Mouse (Mus musculus): Measurements from ENCODE around the gene Plppr5.

The Plppr5 gene

GRCm38 (mm10) chr3:117696350-117696749 is 121.7 kb downstream of the Plppr5 start:
- DNase-seq (ENCODE audit: low spot score): no peak

- DNase-seq (ENCODE audit: low spot score): no peak
Observed at GRCm38 (mm10) chr3:117708788-117709187, 134.2 kb downstream of the Plppr5 start.

GRCm38 (mm10) chr3:117716534-117717280 is 142.1 kb downstream of the Plppr5 start:
- no peak for DNase-seq (ENCODE audit: low spot score)

- DNase-seq (ENCODE audit: low spot score): no peak
Observed at GRCm38 (mm10) chr3:117723390-117723789, 148.8 kb downstream of the Plppr5 start.

GRCm38 (mm10) chr3:117724521-117724920 is 149.9 kb downstream of the Plppr5 start:
- no peak for DNase-seq (ENCODE audit: low spot score)

GRCm38 (mm10) chr3:117725501-117725900 is 150.9 kb downstream of the Plppr5 start:
- DNase-seq (ENCODE audit: low spot score): no peak

GRCm38 (mm10) chr3:117728136-117728535 is 153.5 kb downstream of the Plppr5 start:
- DNase-seq (ENCODE audit: low spot score): no peak

- DNase-seq (ENCODE audit: low spot score): no peak
Observed at GRCm38 (mm10) chr3:117729121-117730072, 154.8 kb downstream of the Plppr5 start.

- DNase-seq (ENCODE audit: low spot score): no peak
Observed at GRCm38 (mm10) chr3:117731545-117731944, 156.9 kb downstream of the Plppr5 start.

- no peak for DNase-seq (ENCODE audit: low spot score)
Observed at GRCm38 (mm10) chr3:117732661-117733060, 158.0 kb downstream of the Plppr5 start.
